Mouse (Mus musculus) intestine, embryonic 14.5 days (tissue): ENCODE results near the gene Akap5. TPM values are rescaled to one million over a fixed set of nuclear protein-coding genes. Genes with fewer than 3 reads are reported as not detected.

Source experiments
- ATAC-seq: fragments of 200-750 bp; cut with Nextera tagmentation; replicated peaks from 2 replicates; pipeline ENCODE4 v1.8.0; 2017; ENCODE audit warnings: low read depth, moderate number of reproducible peaks, moderate TSS enrichment, moderate library complexity; ENCODE audit not compliant: low FRiP score, low TSS enrichment
- DNase-seq: peaks from one replicate; pipeline ENCODE4 v3.0.0-alpha.2; 2018; ENCODE audit warnings: low spot score
- H3K27ac ChIP-seq: fragments of 300-500 bp; sonication (generic); 2 replicates; pipeline ENCODE4 v1.5.1; 2014; ENCODE audit warnings: low read depth, mild to moderate bottlenecking, control low read depth
- H3K27me3 ChIP-seq: fragments of 300-500 bp; sonication (generic); replicated peaks from 2 replicates; pipeline ENCODE4 v1.6.1; 2014; ENCODE audit warnings: low read length, control low read depth; ENCODE audit not compliant: control insufficient read depth, insufficient read depth
- H3K36me3 ChIP-seq: fragments of 300-500 bp; sonication (generic); 2 replicates; pipeline ENCODE4 v1.6.1; 2014; ENCODE audit warnings: low read length, control low read depth; ENCODE audit not compliant: control insufficient read depth, insufficient read depth
- H3K4me1 ChIP-seq: fragments of 300-500 bp; sonication (generic); replicated peaks from 2 replicates; pipeline ENCODE4 v1.6.1; 2014; ENCODE audit warnings: low read length, control low read depth, mixed read lengths; ENCODE audit not compliant: control insufficient read depth, insufficient read depth
- H3K4me2 ChIP-seq: fragments of 300-500 bp; sonication (generic); 2 replicates; pipeline ENCODE4 v1.6.1; 2014; ENCODE audit warnings: low read length
- H3K4me3 ChIP-seq: fragments of 300-500 bp; sonication (generic); 2 replicates; pipeline ENCODE4 v1.5.1; 2014; ENCODE audit warnings: low read depth, low read length, control low read depth, mixed read lengths
- H3K9ac ChIP-seq: fragments of 300-500 bp; sonication (generic); 2 replicates; pipeline ENCODE4 v1.6.1; 2014; ENCODE audit warnings: mild to moderate bottlenecking, low read length
- H3K9me3 ChIP-seq: fragments of 300-500 bp; sonication (generic); 2 replicates; pipeline ENCODE4 v1.6.1; 2016; ENCODE audit warnings: low read length, control low read depth; ENCODE audit not compliant: control insufficient read depth
- WGBS: fragments of 180-500 bp; shearing (Covaris S2); extraction: QIAGEN DNeasy Blood & Tissue Kit; methylation state at CpG from one replicate; pipeline ENCODE4 v1.1.7; 2014; 5-methylcytosine and 5-hydroxymethylcytosine counted together
- polyA plus RNA-seq: library from polyadenylated mRNA; unstranded; fragments of >200 nt; fragmentation: Nextera tagmentation; extraction: Ambion mirVana; gene quantifications from 2 replicates; pipeline ENCODE4 v1.2.1, GENCODE M21; 2014

Akap5 gene
- polyA plus RNA-seq, 1 experiment from 2014 or later = 4.2 TPM

GRCm38 (mm10) chr12:76288494-76288893, 36.2 kb upstream of the Akap5 start:
- Histone ChIP-seq H3K9me3 (no peaks in the 10 kb centered on the region), H3K4me2 (no peak overlapping the region), H3K27me3 (no peaks in the 10 kb centered on the region), H3K27ac (no peak overlapping the region), H3K9ac (no peak overlapping the region), H3K36me3 (peaks cover 69% of the 10 kb centered on the region), H3K4me3 (no peak overlapping the region), H3K4me1 (no peaks in the 10 kb centered on the region)
- no peak for DNase-seq
- WGBS = 82% methylated on average over 5 of the region's 5 CpGs
- ATAC-seq = no peak

- no peak overlapping the region for H3K27ac ChIP-seq
- H3K4me2 ChIP-seq = no peak overlapping the region
- H3K9ac ChIP-seq = no peak overlapping the region
- no peak for DNase-seq
- H3K9me3 ChIP-seq = no peaks in the 10 kb centered on the region
- ATAC-seq = no peak
- no peak overlapping the region for H3K4me3 ChIP-seq
- H3K4me1 ChIP-seq = no peaks in the 10 kb centered on the region
- H3K36me3 ChIP-seq = peaks cover 70% of the 10 kb centered on the region
- H3K27me3 ChIP-seq = no peaks in the 10 kb centered on the region
- 96% methylated on average over 12 of the region's 12 CpGs for WGBS
Measured at GRCm38 (mm10) chr12:76289428-76289827, 35.3 kb upstream of the Akap5 start.

- 96% methylated on average over 2 of the region's 2 CpGs for WGBS
- Histone ChIP-seq H3K9me3 (no peaks in the 10 kb centered on the region), H3K4me3 (no peak overlapping the region), H3K36me3 (peaks cover 75% of the 10 kb centered on the region), H3K27me3 (no peaks in the 10 kb centered on the region), H3K4me1 (no peaks in the 10 kb centered on the region), H3K4me2 (no peak overlapping the region), H3K27ac (no peak overlapping the region), H3K9ac (no peak overlapping the region)
- DNase-seq (no peak), ATAC-seq (no peak)
Measured at GRCm38 (mm10) chr12:76290271-76290670, 34.4 kb upstream of the Akap5 start.

DNA sequence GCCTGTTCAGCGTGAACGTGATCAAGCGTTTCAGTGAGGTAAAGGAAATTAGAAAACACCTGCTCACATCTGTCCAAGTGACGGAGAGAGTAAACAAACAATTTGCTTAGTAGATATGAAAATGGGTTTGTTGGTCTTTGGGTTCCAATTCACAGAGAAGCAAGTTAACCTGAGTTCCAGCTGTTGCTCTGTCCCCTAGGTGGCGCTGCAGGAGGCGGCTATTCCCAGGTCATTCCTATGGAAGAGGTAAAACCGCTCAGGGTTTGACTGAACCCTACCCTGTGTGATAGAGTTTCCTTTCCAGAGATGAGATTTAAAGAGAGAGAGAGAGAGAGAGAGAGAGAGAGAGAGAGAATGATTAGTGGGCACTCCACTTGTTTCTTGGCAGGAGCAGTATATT, 31.5 kb upstream of the Akap5 start:
- H3K9me3 ChIP-seq = no peaks in the 10 kb centered on the region
- no peak overlapping the region for H3K4me2 ChIP-seq
- H3K27ac ChIP-seq = no peak overlapping the region
- H3K27me3 ChIP-seq = no peaks in the 10 kb centered on the region
- H3K4me1 ChIP-seq = no peaks in the 10 kb centered on the region
- H3K4me3 ChIP-seq = no peak overlapping the region
- 59% methylated on average over 7 of the region's 7 CpGs for WGBS
- DNase-seq = peak; percentile 82
- no peak for ATAC-seq
- no peak overlapping the region for H3K9ac ChIP-seq
- H3K36me3 ChIP-seq = peaks cover 89% of the 10 kb centered on the region

- no peak overlapping the region for H3K4me2 ChIP-seq
- H3K9me3 ChIP-seq = no peaks in the 10 kb centered on the region
- H3K27me3 ChIP-seq = no peaks in the 10 kb centered on the region
- DNase-seq = no peak
- H3K27ac ChIP-seq = no peak overlapping the region
- H3K9ac ChIP-seq = no peak overlapping the region
- no peak for ATAC-seq
- no peaks in the 10 kb centered on the region for H3K4me1 ChIP-seq
- H3K36me3 ChIP-seq = peaks cover 77% of the 10 kb centered on the region
- H3K4me3 ChIP-seq = no peak overlapping the region
- 87% methylated on average over 5 of the region's 5 CpGs for WGBS
Measured at GRCm38 (mm10) chr12:76297830-76298229, 26.9 kb upstream of the Akap5 start.

GRCm38 (mm10) chr12:76299361-76299906, 25.3 kb upstream of the Akap5 start:
- H3K9me3 ChIP-seq = no peaks in the 10 kb centered on the region
- ATAC-seq (no peak), DNase-seq (no peak)
- no peak overlapping the region for H3K4me3 ChIP-seq
- no peak overlapping the region for H3K4me2 ChIP-seq
- no peaks in the 10 kb centered on the region for H3K27me3 ChIP-seq
- 88% methylated on average over 9 of the region's 9 CpGs for WGBS
- H3K4me1 ChIP-seq = no peaks in the 10 kb centered on the region; the same call in 1 of the 2 replicates
- H3K36me3 ChIP-seq = peaks cover 79% of the 10 kb centered on the region
- H3K9ac ChIP-seq = no peak overlapping the region
- no peak overlapping the region for H3K27ac ChIP-seq

- H3K4me2 ChIP-seq = no peak overlapping the region
- H3K4me1 ChIP-seq = no peaks in the 10 kb centered on the region; the same call in 1 of the 2 replicates
- ATAC-seq (no peak), DNase-seq (no peak)
- WGBS = 89% methylated on average over 10 of the region's 10 CpGs
- H3K36me3 ChIP-seq = peaks cover 75% of the 10 kb centered on the region
- H3K9ac ChIP-seq = no peak overlapping the region
- no peak overlapping the region for H3K27ac ChIP-seq
- H3K4me3 ChIP-seq = no peak overlapping the region
- no peaks in the 10 kb centered on the region for H3K9me3 ChIP-seq
- H3K27me3 ChIP-seq = no peaks in the 10 kb centered on the region
Measured at GRCm38 (mm10) chr12:76300367-76300766, 24.3 kb upstream of the Akap5 start.

GRCm38 (mm10) chr12:76303474-76303873, 21.2 kb upstream of the Akap5 start:
- Histone ChIP-seq H3K4me3 (no peak overlapping the region), H3K4me2 (no peak overlapping the region), H3K27ac (no peak overlapping the region), H3K36me3 (peaks cover 63% of the 10 kb centered on the region), H3K9me3 (no peaks in the 10 kb centered on the region), H3K9ac (no peak overlapping the region), H3K4me1 (peaks cover 12% of the 10 kb centered on the region), H3K27me3 (no peaks in the 10 kb centered on the region)
- DNase-seq = no peak
- 94% methylated on average over 11 of the region's 11 CpGs for WGBS
- no peak for ATAC-seq

DNA sequence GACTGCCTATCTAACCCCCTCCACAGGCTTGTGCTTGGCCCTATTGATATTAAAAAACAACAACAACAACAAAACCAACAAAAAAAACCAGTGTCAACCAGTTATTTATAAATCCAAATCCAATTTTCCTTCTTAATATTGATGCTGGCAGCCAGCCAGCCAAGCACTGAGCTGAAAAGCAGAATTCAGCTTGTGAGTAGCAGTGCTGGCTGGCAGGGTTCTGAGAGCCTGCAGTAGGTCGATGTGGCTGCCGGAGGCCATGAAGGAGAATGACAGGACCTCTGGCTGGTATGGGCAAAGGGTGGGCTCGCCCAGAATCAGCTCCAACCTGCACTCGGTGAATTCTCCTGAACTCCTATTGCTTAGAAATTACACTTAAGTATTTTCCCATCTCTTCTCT, 20.5 kb upstream of the Akap5 start:
- Histone ChIP-seq H3K4me1 (peaks cover 15% of the 10 kb centered on the region), H3K27ac (no peak overlapping the region), H3K27me3 (no peaks in the 10 kb centered on the region), H3K9me3 (no peaks in the 10 kb centered on the region), H3K9ac (no peak overlapping the region), H3K36me3 (peaks cover 56% of the 10 kb centered on the region), H3K4me2 (no peak overlapping the region), H3K4me3 (no peak overlapping the region)
- WGBS = 74% methylated on average over 4 of the region's 4 CpGs
- no peak for ATAC-seq
- no peak for DNase-seq
